Mouse (Mus musculus): Measurements from ENCODE around the gene Naip1.

Gene Naip1

GRCm38 (mm10) chr13:100391021-100391420 is 61.6 kb downstream of the Naip1 start:
- peak; percentile 42 for DNase-seq

GRCm38 (mm10) chr13:100370536-100370935 is 82.1 kb downstream of the Naip1 start:
- no peak for DNase-seq

All from embryo, embryonic 11 days (tissue).